Mouse (Mus musculus): ENCODE data around the gene Ropn1. TPM values are rescaled to one million over a fixed set of nuclear protein-coding genes. Genes with fewer than 3 reads are reported as not detected.

Ropn1 gene
- polyA plus RNA-seq, 1 experiment from 2014 or later, result not detected

- Histone ChIP-seq H3K36me3 (no peaks in the 10 kb centered on the region), H3K27ac (no peak overlapping the region), H3K4me1 (replicated peaks) (peaks cover 14% of the 10 kb centered on the region), H3K9me3 (no peaks in the 10 kb centered on the region), H3K27me3 (ENCODE audit: insufficient read depth, poor library complexity, severe bottlenecking) (peaks cover 9% of the 10 kb centered on the region; the same call in 1 of the 2 replicates), H3K4me3 (peak overlapping the region; percentile 47)
- 30% methylated on average over 5 of the region's 5 CpGs for WGBS
- DNase-seq (ENCODE audit: low spot score), result peak; percentile 8
Observed at GRCm38 (mm10) chr16:34657983-34658382, 8.3 kb downstream of the Ropn1 start.

GRCm38 (mm10) chr16:34658388-34658787 is 8.7 kb downstream of the Ropn1 start:
- Histone ChIP-seq H3K27me3 (ENCODE audit: insufficient read depth, poor library complexity, severe bottlenecking) (peaks cover 9% of the 10 kb centered on the region; the same call in 1 of the 2 replicates), H3K4me3 (peak overlapping the region; percentile 47), H3K4me1 (replicated peaks) (peaks cover 14% of the 10 kb centered on the region), H3K27ac (no peak overlapping the region; the same call in 1 of the 2 replicates), H3K36me3 (no peaks in the 10 kb centered on the region), H3K9me3 (no peaks in the 10 kb centered on the region)
- WGBS, result 37% methylated on average over 11 of the region's 11 CpGs
- DNase-seq (ENCODE audit: low spot score), result peak; percentile 32

DNA sequence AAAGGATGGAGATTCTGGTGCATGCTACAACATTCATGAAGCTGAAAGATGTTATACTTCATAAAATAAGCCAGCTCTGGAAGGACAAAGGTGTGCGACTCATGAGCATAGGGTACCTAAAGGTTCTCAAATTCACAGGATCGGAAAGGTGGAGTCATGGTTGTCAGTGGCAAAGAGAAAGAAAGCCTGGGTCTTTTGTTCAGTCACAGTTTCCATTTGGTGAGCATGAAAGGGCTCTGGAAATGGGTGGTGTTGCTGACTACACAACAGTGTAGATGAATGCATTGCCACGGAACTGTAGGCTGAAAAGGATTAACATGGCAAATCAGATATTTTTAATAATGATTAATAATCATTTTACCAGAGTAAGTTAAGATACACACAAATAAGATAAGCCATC is 14.8 kb downstream of the Ropn1 start:
- Histone ChIP-seq H3K27ac (no peak overlapping the region), H3K36me3 (no peaks in the 10 kb centered on the region), H3K27me3 (ENCODE audit: insufficient read depth, poor library complexity, severe bottlenecking) (peaks cover 43% of the 10 kb centered on the region), H3K4me1 (replicated peaks) (peaks cover 17% of the 10 kb centered on the region), H3K4me3 (no peak overlapping the region), H3K9me3 (no peaks in the 10 kb centered on the region)
- DNase-seq (ENCODE audit: low spot score), result no peak
- 73% methylated on average over 3 of the region's 3 CpGs for WGBS

DNA sequence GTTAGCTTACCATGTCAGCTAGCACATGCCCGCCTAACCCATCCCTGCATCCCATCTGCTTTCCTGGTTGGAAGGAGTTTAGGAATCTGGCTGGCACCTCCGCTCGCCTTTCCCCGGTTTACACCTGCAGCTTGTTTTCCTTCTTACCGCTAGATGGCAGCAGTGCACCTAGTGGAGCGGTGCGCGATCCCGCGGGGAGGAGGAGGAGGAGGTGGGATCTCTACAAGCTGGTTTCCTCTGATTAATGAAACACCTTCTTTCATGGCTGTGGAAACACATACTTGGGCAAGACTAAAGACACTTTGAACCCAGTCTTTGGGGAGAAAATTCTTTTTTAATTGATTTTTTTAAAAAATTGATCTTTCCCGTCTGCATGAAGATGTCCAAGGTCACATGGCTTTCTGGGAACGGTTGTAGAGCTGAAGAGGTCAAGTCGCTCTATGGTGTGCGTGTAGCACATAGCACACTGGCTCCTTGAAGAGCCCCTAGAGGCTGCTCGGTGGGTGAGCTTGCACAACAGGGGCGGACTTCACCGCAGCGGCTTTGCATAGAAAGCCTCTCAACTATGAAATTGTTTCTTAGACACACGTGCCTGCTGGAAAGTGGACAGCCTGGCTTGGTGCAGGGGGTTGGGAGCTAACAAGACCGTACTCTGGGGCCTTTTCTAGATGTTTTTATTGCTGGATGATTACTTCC is 17.5 kb downstream of the Ropn1 start:
- Histone ChIP-seq H3K36me3 (no peaks in the 10 kb centered on the region), H3K9me3 (no peaks in the 10 kb centered on the region), H3K4me3 (peak overlapping the region; percentile 31), H3K27ac (no peak overlapping the region), H3K4me1 (replicated peaks) (peaks cover 17% of the 10 kb centered on the region), H3K27me3 (ENCODE audit: insufficient read depth, poor library complexity, severe bottlenecking) (peaks cover 65% of the 10 kb centered on the region)
- peak; percentile 70 for DNase-seq (ENCODE audit: low spot score)
- 6% methylated on average over 20 of the region's 20 CpGs for WGBS

- Histone ChIP-seq H3K36me3 (no peaks in the 10 kb centered on the region), H3K27ac (no peak overlapping the region), H3K4me3 (no peak overlapping the region), H3K4me1 (replicated peaks) (peaks cover 22% of the 10 kb centered on the region), H3K27me3 (ENCODE audit: insufficient read depth, poor library complexity, severe bottlenecking) (peaks cover 68% of the 10 kb centered on the region), H3K9me3 (no peaks in the 10 kb centered on the region)
- no peak for DNase-seq (ENCODE audit: low spot score)
- 75% methylated on average over 9 of the region's 9 CpGs for WGBS
Observed at GRCm38 (mm10) chr16:34668341-34668740, 18.6 kb downstream of the Ropn1 start.

DNA sequence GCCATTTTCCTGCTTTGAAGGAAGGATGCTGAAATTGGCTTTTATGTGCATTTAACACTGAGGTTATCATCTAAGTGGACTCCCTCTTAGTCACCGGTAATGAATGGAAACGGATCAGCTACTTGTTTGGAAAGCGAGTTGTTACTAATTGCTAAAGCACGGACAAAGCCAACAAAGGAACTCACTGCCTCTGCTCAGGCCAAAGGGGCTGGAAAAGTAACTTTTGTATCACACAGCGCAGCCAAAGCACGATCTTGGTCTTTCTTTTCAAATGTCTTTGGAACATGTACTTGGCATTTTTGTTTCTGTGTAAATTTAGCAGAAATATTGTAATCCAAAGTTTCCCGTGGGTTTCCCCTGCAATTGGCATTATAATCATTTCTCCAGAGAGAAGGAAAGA is 22.2 kb downstream of the Ropn1 start:
- no peak for DNase-seq (ENCODE audit: low spot score)
- Histone ChIP-seq H3K9me3 (no peaks in the 10 kb centered on the region), H3K4me1 (replicated peaks) (peaks cover 11% of the 10 kb centered on the region), H3K27ac (no peak overlapping the region), H3K27me3 (ENCODE audit: insufficient read depth, poor library complexity, severe bottlenecking) (peaks cover 49% of the 10 kb centered on the region), H3K36me3 (no peaks in the 10 kb centered on the region), H3K4me3 (no peak overlapping the region)
- WGBS, result 67% methylated on average over 7 of the region's 7 CpGs

GRCm38 (mm10) chr16:34672822-34673221 is 23.1 kb downstream of the Ropn1 start:
- Histone ChIP-seq H3K27me3 (ENCODE audit: insufficient read depth, poor library complexity, severe bottlenecking) (peaks cover 45% of the 10 kb centered on the region), H3K27ac (no peak overlapping the region), H3K36me3 (no peaks in the 10 kb centered on the region), H3K4me1 (replicated peaks) (0 out of 2 replicates have a peak, but pooled peaks cover 5% of the 10 kb centered on the region), H3K9me3 (no peaks in the 10 kb centered on the region), H3K4me3 (no peak overlapping the region)
- 58% methylated on average over 3 of the region's 3 CpGs for WGBS
- DNase-seq (ENCODE audit: low spot score), result no peak

DNA sequence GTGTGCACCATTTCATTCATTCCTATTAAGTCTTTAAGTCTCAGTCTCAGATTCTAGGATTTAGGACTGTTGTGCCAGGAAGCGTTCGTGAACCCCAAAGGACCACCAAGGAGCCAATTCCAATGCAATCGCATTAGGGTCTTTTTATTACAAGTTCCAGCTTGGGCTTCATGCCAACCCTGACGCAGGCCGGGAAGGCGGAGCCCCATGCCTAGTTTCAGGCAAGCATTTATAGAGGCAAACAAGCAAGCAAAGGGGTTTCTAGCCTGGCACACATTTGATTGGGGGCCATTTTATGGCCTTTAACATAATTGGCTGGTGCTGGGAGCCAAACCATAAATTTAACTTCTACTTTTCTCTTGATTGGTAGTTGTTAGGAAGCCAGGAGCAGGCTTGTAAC is 24.6 kb downstream of the Ropn1 start:
- no peaks in the 10 kb centered on the region for H3K36me3 ChIP-seq
- 97% methylated on average over 6 of the region's 6 CpGs for WGBS
- 0 out of 2 replicates have a peak, but pooled peaks cover 5% of the 10 kb centered on the region for H3K4me1 ChIP-seq (replicated peaks)
- H3K27me3 ChIP-seq (ENCODE audit: insufficient read depth, poor library complexity, severe bottlenecking), result peaks cover 30% of the 10 kb centered on the region
- no peak overlapping the region for H3K27ac ChIP-seq
- H3K4me3 ChIP-seq, result no peak overlapping the region
- H3K9me3 ChIP-seq, result no peaks in the 10 kb centered on the region
- no peak for DNase-seq (ENCODE audit: low spot score)

DNA sequence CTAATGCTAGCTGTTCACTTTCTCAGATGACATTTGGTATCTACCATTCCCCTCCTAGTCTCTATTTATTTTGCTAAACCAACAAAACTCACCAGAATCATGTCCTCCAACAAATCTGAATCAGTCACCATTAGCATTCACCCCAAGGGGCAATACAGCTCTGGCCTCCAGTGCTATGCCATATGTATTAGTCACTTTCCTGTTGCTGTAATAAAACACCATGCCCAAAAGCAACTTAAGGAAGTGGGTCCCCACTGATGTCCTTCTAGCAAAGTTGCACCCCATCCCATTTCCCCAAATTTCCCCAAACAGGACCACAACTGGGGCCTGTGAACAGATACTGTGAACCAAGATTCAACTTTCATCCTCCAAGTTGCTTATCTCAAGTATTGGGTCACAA is 32.1 kb downstream of the Ropn1 start:
- Histone ChIP-seq H3K4me1 (replicated peaks) (0 out of 2 replicates have a peak, but pooled peaks cover 3% of the 10 kb centered on the region), H3K4me3 (no peak overlapping the region), H3K36me3 (no peaks in the 10 kb centered on the region), H3K27me3 (ENCODE audit: insufficient read depth, poor library complexity, severe bottlenecking) (no peaks in the 10 kb centered on the region), H3K9me3 (no peaks in the 10 kb centered on the region), H3K27ac (no peak overlapping the region)
- no peak for DNase-seq (ENCODE audit: low spot score)

DNA sequence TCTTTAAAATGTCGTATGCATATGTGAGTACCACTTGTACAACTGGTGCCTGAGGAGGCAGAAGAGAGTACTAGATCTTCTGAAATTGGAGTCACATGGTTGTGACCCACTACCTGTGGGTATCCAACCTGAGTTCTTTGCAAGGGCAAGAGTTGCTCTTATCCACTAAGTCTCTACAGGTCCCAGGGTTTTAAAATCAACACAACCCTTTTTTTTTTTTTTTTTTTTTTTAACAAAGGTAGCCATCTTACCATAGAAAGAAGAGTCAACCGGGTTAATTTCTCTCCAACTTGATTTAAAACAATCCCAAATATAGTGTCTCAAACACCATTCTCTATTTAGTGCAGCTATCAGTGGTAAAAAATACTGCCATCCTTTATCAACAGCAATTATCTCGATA is 40.2 kb downstream of the Ropn1 start:
- H3K4me1 ChIP-seq (replicated peaks), result peaks cover 14% of the 10 kb centered on the region
- H3K9me3 ChIP-seq, result no peaks in the 10 kb centered on the region
- no peak for DNase-seq (ENCODE audit: low spot score)
- H3K36me3 ChIP-seq, result no peaks in the 10 kb centered on the region
- H3K4me3 ChIP-seq, result peak overlapping the region; percentile 83
- no peaks in the 10 kb centered on the region for H3K27me3 ChIP-seq (ENCODE audit: insufficient read depth, poor library complexity, severe bottlenecking)
- peak overlapping the region; percentile 94; the same call in 1 of the 2 replicates for H3K27ac ChIP-seq
- WGBS, result 79% methylated on average over 3 of the region's 3 CpGs

GRCm38 (mm10) chr16:34690334-34691144 is 40.8 kb downstream of the Ropn1 start, which contains the start of gene Ccdc14:
Ccdc14 (plus strand) TSS chr16:34690616.
- H3K4me1 ChIP-seq (replicated peaks), result peaks cover 14% of the 10 kb centered on the region
- 1% methylated on average over 53 of the region's 53 CpGs for WGBS
- H3K36me3 ChIP-seq, result peaks cover 2% of the 10 kb centered on the region; the same call in 1 of the 2 replicates
- no peaks in the 10 kb centered on the region for H3K9me3 ChIP-seq
- peak within 1 kb of the TSS; percentile 94 for H3K27ac ChIP-seq
- no peaks in the 10 kb centered on the region for H3K27me3 ChIP-seq (ENCODE audit: insufficient read depth, poor library complexity, severe bottlenecking)
- DNase-seq (ENCODE audit: low spot score), result peak; percentile 94
- peak within 1 kb of the TSS; percentile 83 for H3K4me3 ChIP-seq

DNA sequence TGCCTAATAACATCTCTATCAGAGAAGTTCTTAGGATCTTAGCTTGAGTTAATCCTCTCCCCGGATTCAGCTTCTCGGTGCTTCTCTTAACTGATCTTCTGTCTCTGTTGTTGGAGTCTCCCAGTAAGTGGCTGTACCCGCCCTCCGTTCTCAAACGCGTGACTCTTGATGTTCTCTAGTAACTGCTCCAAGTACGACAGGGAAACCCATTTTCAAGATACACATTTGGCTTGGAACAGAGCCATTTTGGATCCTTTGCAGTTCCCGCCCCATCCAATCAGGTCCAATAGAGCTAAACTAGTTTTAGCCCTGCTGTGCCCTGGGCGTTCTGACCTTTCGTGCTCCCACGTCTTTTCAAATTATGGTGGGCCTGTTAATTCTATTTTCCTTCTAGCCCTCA is 41.4 kb downstream of the Ropn1 start:
- Histone ChIP-seq H3K4me3 (peak overlapping the region; percentile 83), H3K27ac (peak overlapping the region; percentile 94), H3K4me1 (replicated peaks) (peaks cover 14% of the 10 kb centered on the region), H3K36me3 (peaks cover 8% of the 10 kb centered on the region), H3K9me3 (no peaks in the 10 kb centered on the region), H3K27me3 (ENCODE audit: insufficient read depth, poor library complexity, severe bottlenecking) (no peaks in the 10 kb centered on the region)
- 9% methylated on average over 11 of the region's 11 CpGs for WGBS
- peak; percentile 23 for DNase-seq (ENCODE audit: low spot score)

DNA sequence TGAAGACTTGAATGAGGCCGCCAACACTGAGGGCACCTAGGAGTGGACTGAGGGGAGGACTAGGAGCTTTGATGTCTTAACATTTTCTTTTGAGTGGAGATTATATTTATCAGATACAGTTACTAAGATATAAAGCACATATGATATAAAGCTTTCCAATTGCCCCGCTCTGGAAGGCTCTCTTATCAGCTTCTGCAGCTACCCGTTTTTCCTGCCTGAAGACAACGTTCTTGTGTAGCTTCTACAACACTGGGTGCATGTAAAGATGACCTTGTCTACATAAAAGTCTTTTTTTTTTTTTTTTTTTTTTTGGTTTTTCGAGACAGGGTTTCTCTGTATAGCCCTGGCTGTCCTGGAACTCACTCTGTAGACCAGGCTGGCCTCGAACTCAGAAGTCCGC is 44.8 kb downstream of the Ropn1 start:
- 94% methylated on average over 6 of the region's 7 CpGs for WGBS
- DNase-seq (ENCODE audit: low spot score), result no peak

More for the DNA sequence above, 44.8 kb downstream of the Ropn1 start:
- H3K27ac ChIP-seq, result no peak overlapping the region
- H3K9me3 ChIP-seq, result no peaks in the 10 kb centered on the region
- no peak overlapping the region for H3K4me3 ChIP-seq
- H3K36me3 ChIP-seq, result peaks cover 39% of the 10 kb centered on the region
- H3K27me3 ChIP-seq (ENCODE audit: insufficient read depth, poor library complexity, severe bottlenecking), result no peaks in the 10 kb centered on the region
- peaks cover 14% of the 10 kb centered on the region for H3K4me1 ChIP-seq (replicated peaks)
